Mouse (Mus musculus): ENCODE measurements around the gene Atp5s. TPM values are rescaled to one million over a fixed set of nuclear protein-coding genes. Genes with fewer than 3 reads are reported as not detected.

Atp5s gene
- polyA plus RNA-seq, 2 experiments = 29.4 to 30.8 TPM

GRCm38 (mm10) chr12:69730306-69730705, 5.6 kb downstream of the Atp5s start:
- H3K9me3 ChIP-seq (ENCODE audit: control insufficient read depth, low read length) = no peaks in the 10 kb centered on the region
- no peak overlapping the region for H3K4me3 ChIP-seq (replicated peaks; ENCODE audit: low read length)
- H3K27ac ChIP-seq (replicated peaks; ENCODE audit: low read depth, low read length) = no peak overlapping the region
- H3K4me2 ChIP-seq (replicated peaks; ENCODE audit: low read depth, low read length, severe bottlenecking) = no peak overlapping the region
- ATAC-seq (ENCODE audit: low FRiP score, low read depth) = no peak
- TF ChIP-seq POLR2A (IDR thresholded peaks at IDR 0.05; ENCODE audit: borderline replicate concordance, extremely low read depth, insufficient read depth, insufficient read length) = no peak
- no peak for DNase-seq (ENCODE audit: low spot score)
- H3K4me1 ChIP-seq (ENCODE audit: control insufficient read depth, insufficient read depth, low read length) = peaks cover 5% of the 10 kb centered on the region; the same call in 1 of the 2 replicates
- H3K9ac ChIP-seq (ENCODE audit: low read depth, low read length, severe bottlenecking) = no peak overlapping the region
- WGBS = 85% methylated on average over 1 of the region's 1 CpGs
- H3K27me3 ChIP-seq (ENCODE audit: control insufficient read depth, insufficient read depth, low read length) = no peaks in the 10 kb centered on the region
- no peaks in the 10 kb centered on the region for H3K36me3 ChIP-seq (ENCODE audit: control insufficient read depth, insufficient read depth, low read length)

GRCm38 (mm10) chr12:69732221-69732620, 7.5 kb downstream of the Atp5s start:
- ATAC-seq (ENCODE audit: low FRiP score, low read depth) (no peak), DNase-seq (ENCODE audit: low spot score) (no peak)
- no peak overlapping the region for H3K4me3 ChIP-seq (replicated peaks; ENCODE audit: low read length)
- no peaks in the 10 kb centered on the region for H3K9me3 ChIP-seq (ENCODE audit: control insufficient read depth, low read length)
- no peak overlapping the region for H3K27ac ChIP-seq (replicated peaks; ENCODE audit: low read depth, low read length)
- H3K27me3 ChIP-seq (ENCODE audit: control insufficient read depth, insufficient read depth, low read length) = no peaks in the 10 kb centered on the region
- no peak overlapping the region for H3K9ac ChIP-seq (ENCODE audit: low read depth, low read length, severe bottlenecking)
- H3K4me1 ChIP-seq (ENCODE audit: control insufficient read depth, insufficient read depth, low read length) = no peaks in the 10 kb centered on the region
- 46% methylated on average over 5 of the region's 5 CpGs for WGBS
- no peak for TF ChIP-seq POLR2A (IDR thresholded peaks at IDR 0.05; ENCODE audit: borderline replicate concordance, extremely low read depth, insufficient read depth, insufficient read length)
- H3K4me2 ChIP-seq (replicated peaks; ENCODE audit: low read depth, low read length, severe bottlenecking) = no peak overlapping the region
- no peaks in the 10 kb centered on the region for H3K36me3 ChIP-seq (ENCODE audit: control insufficient read depth, insufficient read depth, low read length)

- no peaks in the 10 kb centered on the region for H3K9me3 ChIP-seq (ENCODE audit: control insufficient read depth, low read length)
- H3K4me2 ChIP-seq (replicated peaks; ENCODE audit: low read depth, low read length, severe bottlenecking) = no peak overlapping the region
- 5% methylated on average over 2 of the region's 2 CpGs for WGBS
- no peaks in the 10 kb centered on the region for H3K36me3 ChIP-seq (ENCODE audit: control insufficient read depth, insufficient read depth, low read length)
- peak; percentile 65; the same call in 1 of the 2 replicates for ATAC-seq (ENCODE audit: low FRiP score, low read depth)
- no peaks in the 10 kb centered on the region for H3K4me1 ChIP-seq (ENCODE audit: control insufficient read depth, insufficient read depth, low read length)
- H3K4me3 ChIP-seq (replicated peaks; ENCODE audit: low read length) = no peak overlapping the region
- no peak overlapping the region for H3K27ac ChIP-seq (replicated peaks; ENCODE audit: low read depth, low read length)
- DNase-seq (ENCODE audit: low spot score) = peak; percentile 81
- no peak overlapping the region for H3K9ac ChIP-seq (ENCODE audit: low read depth, low read length, severe bottlenecking)
- H3K27me3 ChIP-seq (ENCODE audit: control insufficient read depth, insufficient read depth, low read length) = no peaks in the 10 kb centered on the region
- no peak for TF ChIP-seq POLR2A (IDR thresholded peaks at IDR 0.05; ENCODE audit: borderline replicate concordance, extremely low read depth, insufficient read depth, insufficient read length)
Observed at GRCm38 (mm10) chr12:69733518-69733917, 8.8 kb downstream of the Atp5s start.

DNA sequence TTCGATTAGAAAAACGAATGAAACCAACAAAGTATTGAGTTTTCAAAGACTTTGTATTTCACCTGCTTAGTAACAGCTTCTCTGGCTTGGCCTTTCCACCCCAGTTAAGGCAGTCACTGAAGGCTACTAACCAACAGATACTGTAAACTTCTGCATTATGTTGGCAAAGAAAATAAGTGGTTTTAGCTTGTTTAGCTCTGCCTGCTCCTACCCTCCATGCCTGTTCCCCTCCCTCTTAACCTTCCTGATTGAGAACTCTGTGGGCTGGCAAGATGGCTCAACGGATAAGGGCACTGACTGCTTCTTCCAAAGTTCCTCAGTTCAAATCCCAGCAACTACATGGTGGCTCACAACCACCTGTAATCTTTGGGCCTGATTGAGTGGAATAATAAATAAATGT, 9.2 kb downstream of the Atp5s start:
- no peak overlapping the region for H3K4me3 ChIP-seq (replicated peaks; ENCODE audit: low read length)
- H3K27ac ChIP-seq (replicated peaks; ENCODE audit: low read depth, low read length) = no peak overlapping the region
- H3K4me1 ChIP-seq (ENCODE audit: control insufficient read depth, insufficient read depth, low read length) = no peaks in the 10 kb centered on the region
- H3K9me3 ChIP-seq (ENCODE audit: control insufficient read depth, low read length) = no peaks in the 10 kb centered on the region
- no peaks in the 10 kb centered on the region for H3K36me3 ChIP-seq (ENCODE audit: control insufficient read depth, insufficient read depth, low read length)
- H3K9ac ChIP-seq (ENCODE audit: low read depth, low read length, severe bottlenecking) = no peak overlapping the region
- ATAC-seq (ENCODE audit: low FRiP score, low read depth) = no peak
- 78% methylated on average over 3 of the region's 3 CpGs for WGBS
- no peak overlapping the region for H3K4me2 ChIP-seq (replicated peaks; ENCODE audit: low read depth, low read length, severe bottlenecking)
- TF ChIP-seq POLR2A (IDR thresholded peaks at IDR 0.05; ENCODE audit: borderline replicate concordance, extremely low read depth, insufficient read depth, insufficient read length) = no peak
- no peak for DNase-seq (ENCODE audit: low spot score)
- H3K27me3 ChIP-seq (ENCODE audit: control insufficient read depth, insufficient read depth, low read length) = no peaks in the 10 kb centered on the region

- Histone ChIP-seq H3K27ac (replicated peaks; ENCODE audit: low read depth, low read length) (no peak overlapping the region), H3K36me3 (ENCODE audit: control insufficient read depth, insufficient read depth, low read length) (0 out of 2 replicates have a peak, but pooled peaks cover 3% of the 10 kb centered on the region), H3K9ac (ENCODE audit: low read depth, low read length, severe bottlenecking) (no peak overlapping the region), H3K4me3 (replicated peaks; ENCODE audit: low read length) (no peak overlapping the region), H3K4me2 (replicated peaks; ENCODE audit: low read depth, low read length, severe bottlenecking) (no peak overlapping the region), H3K4me1 (ENCODE audit: control insufficient read depth, insufficient read depth, low read length) (no peaks in the 10 kb centered on the region), H3K9me3 (ENCODE audit: control insufficient read depth, low read length) (no peaks in the 10 kb centered on the region), H3K27me3 (ENCODE audit: control insufficient read depth, insufficient read depth, low read length) (no peaks in the 10 kb centered on the region)
- DNase-seq (ENCODE audit: low spot score) (no peak), ATAC-seq (ENCODE audit: low FRiP score, low read depth) (no peak)
- TF ChIP-seq POLR2A (IDR thresholded peaks at IDR 0.05; ENCODE audit: borderline replicate concordance, extremely low read depth, insufficient read depth, insufficient read length) = no peak
- 66% methylated on average over 5 of the region's 5 CpGs for WGBS
Observed at GRCm38 (mm10) chr12:69741965-69742364, 17.2 kb downstream of the Atp5s start.

DNA sequence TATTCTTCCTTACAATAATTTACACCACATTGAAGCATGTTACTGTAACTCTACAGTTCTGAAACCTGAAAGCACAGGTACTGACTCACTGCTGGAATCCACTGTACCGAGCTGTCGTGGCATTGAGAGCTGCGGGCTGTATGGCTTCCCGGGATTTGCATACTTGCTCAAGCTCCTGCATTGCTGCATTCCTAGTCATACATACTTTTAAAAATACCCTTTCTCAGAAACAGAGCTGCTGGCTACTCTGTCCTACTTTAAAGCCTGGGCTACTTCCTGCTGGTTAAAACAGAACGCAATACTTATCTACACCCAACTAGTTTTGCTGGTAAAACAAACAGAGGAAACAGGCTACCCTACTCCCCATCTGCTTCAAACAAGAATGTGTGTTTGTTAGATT, 19.4 kb downstream of the Atp5s start:
- Histone ChIP-seq H3K36me3 (ENCODE audit: control insufficient read depth, insufficient read depth, low read length) (0 out of 2 replicates have a peak, but pooled peaks cover 3% of the 10 kb centered on the region), H3K4me1 (ENCODE audit: control insufficient read depth, insufficient read depth, low read length) (no peaks in the 10 kb centered on the region), H3K27me3 (ENCODE audit: control insufficient read depth, insufficient read depth, low read length) (no peaks in the 10 kb centered on the region), H3K9me3 (ENCODE audit: control insufficient read depth, low read length) (no peaks in the 10 kb centered on the region), H3K9ac (ENCODE audit: low read depth, low read length, severe bottlenecking) (no peak overlapping the region), H3K4me3 (replicated peaks; ENCODE audit: low read length) (no peak overlapping the region), H3K4me2 (replicated peaks; ENCODE audit: low read depth, low read length, severe bottlenecking) (no peak overlapping the region), H3K27ac (replicated peaks; ENCODE audit: low read depth, low read length) (no peak overlapping the region)
- ATAC-seq (ENCODE audit: low FRiP score, low read depth) = no peak
- TF ChIP-seq POLR2A (IDR thresholded peaks at IDR 0.05; ENCODE audit: borderline replicate concordance, extremely low read depth, insufficient read depth, insufficient read length) = no peak
- no peak for DNase-seq (ENCODE audit: low spot score)
- 68% methylated on average over 5 of the region's 5 CpGs for WGBS

All from limb, embryonic 14.5 days (tissue).